Mouse (Mus musculus): ENCODE data around the gene Prrt4. TPM values are rescaled to one million over a fixed set of nuclear protein-coding genes. Genes with fewer than 3 reads are reported as not detected.

The Prrt4 gene
- polyA plus RNA-seq, 1 experiment from 2014 or later: 1.7 TPM

GRCm38 (mm10) chr6:29211806-29212492 is 32.6 kb upstream of the Prrt4 start:
- Histone ChIP-seq H3K27me3 (ENCODE audit: control insufficient read depth, insufficient read depth, low read length) (peaks cover 9% of the 10 kb centered on the region), H3K4me3 (ENCODE audit: control insufficient read depth in 1 of 2, insufficient read depth in 1 of 2, low read depth in 1 of 2, low read length in 2 of 2) (peak overlapping the region; percentile 64 to 79), H3K4me1 (ENCODE audit: control insufficient read depth in 2 of 2, insufficient read depth in 2 of 2, low read length in 2 of 2) (peaks cover 12 to 27% of the 10 kb centered on the region in 2 experiments; a peak in 3 of 4 replicates), H3K36me3 (ENCODE audit: control insufficient read depth, insufficient read depth, low read length) (peaks cover 2% of the 10 kb centered on the region; the same call in 1 of the 2 replicates), H3K4me2 (ENCODE audit: low read length) (peak overlapping the region; percentile 97), H3K9me3 (ENCODE audit: control insufficient read depth, low read length) (no peaks in the 10 kb centered on the region), H3K9ac (ENCODE audit: low read length) (peak overlapping the region; percentile 85), H3K27ac (replicated peaks in 1 of 2; ENCODE audit: control insufficient read depth in 1 of 2, insufficient read depth in 1 of 2, low read depth in 2 of 2, low read length in 2 of 2) (peak overlapping the region; percentile 18 to 57; a peak in 2 of 4 replicates)
- peak; percentile 61 for ATAC-seq (ENCODE audit: insufficient number of reproducible peaks, insufficient read depth, low FRiP score, low read depth)
- WGBS: under 1% methylated on average over 62 of the region's 66 CpGs

DNA sequence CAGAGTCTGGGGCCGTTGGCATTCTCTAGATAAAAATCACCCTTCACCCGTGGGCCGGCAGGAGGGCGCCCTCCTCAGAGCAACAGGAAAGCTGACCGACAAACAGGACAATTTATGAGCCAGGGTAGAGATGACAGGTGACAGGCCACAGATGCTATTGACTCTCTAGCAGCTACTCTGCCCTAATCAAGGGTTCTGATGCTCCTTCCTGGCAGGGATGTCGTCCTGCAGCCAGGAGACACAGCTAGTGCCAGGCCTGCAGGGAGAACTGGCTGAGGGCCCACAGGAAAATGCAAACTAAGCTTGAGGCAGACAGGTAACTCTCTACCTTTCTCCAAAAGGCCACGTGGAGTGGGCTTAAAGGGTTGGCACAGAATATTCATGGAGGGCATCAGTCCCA is 31.8 kb upstream of the Prrt4 start:
- peak overlapping the region; percentile 85 for H3K9ac ChIP-seq (ENCODE audit: low read length)
- ATAC-seq (ENCODE audit: insufficient number of reproducible peaks, insufficient read depth, low FRiP score, low read depth): no peak
- H3K36me3 ChIP-seq (ENCODE audit: control insufficient read depth, insufficient read depth, low read length): peaks cover 10% of the 10 kb centered on the region
- H3K9me3 ChIP-seq (ENCODE audit: control insufficient read depth, low read length): no peaks in the 10 kb centered on the region
- H3K4me1 ChIP-seq (ENCODE audit: control insufficient read depth in 2 of 2, insufficient read depth in 2 of 2, low read length in 2 of 2): peaks cover 12 to 23% of the 10 kb centered on the region in 2 experiments; a peak in 3 of 4 replicates
- H3K4me3 ChIP-seq (ENCODE audit: control insufficient read depth in 1 of 2, insufficient read depth in 1 of 2, low read depth in 1 of 2, low read length in 2 of 2): peak overlapping the region; percentile 64 to 79
- H3K27me3 ChIP-seq (ENCODE audit: control insufficient read depth, insufficient read depth, low read length): peaks cover 9% of the 10 kb centered on the region
- H3K27ac ChIP-seq (replicated peaks in 1 of 2; ENCODE audit: control insufficient read depth in 1 of 2, insufficient read depth in 1 of 2, low read depth in 2 of 2, low read length in 2 of 2): peak overlapping the region in 1 of 2 experiments; percentile 57; a peak in 1 of 4 replicates
- 21% methylated on average over 7 of the region's 7 CpGs for WGBS
- peak overlapping the region; percentile 97 for H3K4me2 ChIP-seq (ENCODE audit: low read length)

DNA sequence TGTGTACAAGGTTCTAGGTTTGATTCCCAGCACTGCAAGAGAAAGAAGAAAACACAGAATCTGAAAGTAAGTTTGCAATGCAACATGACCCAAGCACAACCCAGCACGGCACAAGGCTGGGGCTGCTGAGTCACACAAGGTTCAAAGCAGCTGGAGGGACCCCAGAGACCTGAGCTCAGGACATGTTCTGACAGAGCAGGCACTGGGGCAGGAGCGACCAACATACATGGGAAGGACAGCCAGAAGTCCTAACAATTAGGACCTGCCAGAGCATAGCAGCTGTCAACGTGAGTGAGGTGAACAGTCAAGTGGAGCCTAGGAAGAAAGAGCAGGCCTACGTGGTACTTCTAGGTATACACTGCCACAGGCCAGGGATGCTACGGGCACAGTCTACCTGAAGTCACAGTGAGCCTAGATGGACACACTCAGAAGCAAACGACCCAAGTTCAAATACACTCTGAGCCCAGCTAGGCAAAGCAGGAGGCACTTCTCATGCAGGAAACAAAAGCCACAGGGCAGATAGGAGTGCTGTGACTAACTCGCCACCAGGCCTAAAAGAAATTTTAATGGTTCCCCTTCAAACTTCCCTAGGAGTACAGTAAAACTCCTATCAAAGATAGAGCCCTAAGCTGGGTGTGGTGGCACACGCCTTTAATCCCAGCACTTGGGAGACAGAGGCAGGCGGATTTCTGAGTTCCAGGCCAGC is 31.0 kb upstream of the Prrt4 start:
- no peak overlapping the region; the same call in 1 of the 2 replicates for H3K9ac ChIP-seq (ENCODE audit: low read length)
- ATAC-seq (ENCODE audit: insufficient number of reproducible peaks, insufficient read depth, low FRiP score, low read depth): no peak
- H3K4me1 ChIP-seq (ENCODE audit: control insufficient read depth in 2 of 2, insufficient read depth in 2 of 2, low read length in 2 of 2): peaks cover 10 to 21% of the 10 kb centered on the region in 2 experiments; a peak in 3 of 4 replicates
- no peak overlapping the region for H3K4me2 ChIP-seq (ENCODE audit: low read length)
- no peak overlapping the region for H3K27ac ChIP-seq (replicated peaks in 1 of 2; ENCODE audit: control insufficient read depth in 1 of 2, insufficient read depth in 1 of 2, low read depth in 2 of 2, low read length in 2 of 2)
- no peaks in the 10 kb centered on the region for H3K9me3 ChIP-seq (ENCODE audit: control insufficient read depth, low read length)
- peaks cover 16% of the 10 kb centered on the region for H3K36me3 ChIP-seq (ENCODE audit: control insufficient read depth, insufficient read depth, low read length)
- WGBS: 75% methylated on average over 9 of the region's 9 CpGs
- H3K4me3 ChIP-seq (ENCODE audit: control insufficient read depth in 1 of 2, insufficient read depth in 1 of 2, low read depth in 1 of 2, low read length in 2 of 2): no peak overlapping the region
- H3K27me3 ChIP-seq (ENCODE audit: control insufficient read depth, insufficient read depth, low read length): peaks cover 9% of the 10 kb centered on the region

DNA sequence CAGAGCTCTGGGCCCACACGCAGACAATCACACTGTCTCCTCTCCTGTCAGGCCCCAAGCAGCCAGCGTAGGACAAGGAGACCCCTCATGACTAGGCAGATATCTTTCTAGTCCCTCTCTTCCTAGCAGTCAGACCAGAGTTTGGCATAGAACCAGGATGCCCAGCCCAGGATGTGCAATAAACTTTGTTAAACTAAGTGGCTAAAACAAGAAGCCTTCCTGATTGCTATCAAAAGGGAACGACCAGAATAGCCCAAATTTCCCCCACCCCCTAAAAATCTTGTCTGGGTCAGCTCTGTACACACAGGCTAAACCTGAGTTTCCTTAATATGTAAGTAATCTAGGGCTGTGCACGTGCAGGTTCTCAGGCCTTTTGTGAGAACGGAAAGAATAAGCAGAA is 28.8 kb upstream of the Prrt4 start:
- ATAC-seq (ENCODE audit: insufficient number of reproducible peaks, insufficient read depth, low FRiP score, low read depth): no peak
- peaks cover 7 to 13% of the 10 kb centered on the region in 2 experiments; a peak in 3 of 4 replicates for H3K4me1 ChIP-seq (ENCODE audit: control insufficient read depth in 2 of 2, insufficient read depth in 2 of 2, low read length in 2 of 2)
- H3K4me2 ChIP-seq (ENCODE audit: low read length): no peak overlapping the region
- no peak overlapping the region for H3K4me3 ChIP-seq (ENCODE audit: control insufficient read depth in 1 of 2, insufficient read depth in 1 of 2, low read depth in 1 of 2, low read length in 2 of 2)
- H3K36me3 ChIP-seq (ENCODE audit: control insufficient read depth, insufficient read depth, low read length): peaks cover 33% of the 10 kb centered on the region
- no peaks in the 10 kb centered on the region for H3K9me3 ChIP-seq (ENCODE audit: control insufficient read depth, low read length)
- WGBS: 62% methylated on average over 5 of the region's 5 CpGs
- H3K9ac ChIP-seq (ENCODE audit: low read length): no peak overlapping the region
- no peak overlapping the region for H3K27ac ChIP-seq (replicated peaks in 1 of 2; ENCODE audit: control insufficient read depth in 1 of 2, insufficient read depth in 1 of 2, low read depth in 2 of 2, low read length in 2 of 2)
- H3K27me3 ChIP-seq (ENCODE audit: control insufficient read depth, insufficient read depth, low read length): no peaks in the 10 kb centered on the region

DNA sequence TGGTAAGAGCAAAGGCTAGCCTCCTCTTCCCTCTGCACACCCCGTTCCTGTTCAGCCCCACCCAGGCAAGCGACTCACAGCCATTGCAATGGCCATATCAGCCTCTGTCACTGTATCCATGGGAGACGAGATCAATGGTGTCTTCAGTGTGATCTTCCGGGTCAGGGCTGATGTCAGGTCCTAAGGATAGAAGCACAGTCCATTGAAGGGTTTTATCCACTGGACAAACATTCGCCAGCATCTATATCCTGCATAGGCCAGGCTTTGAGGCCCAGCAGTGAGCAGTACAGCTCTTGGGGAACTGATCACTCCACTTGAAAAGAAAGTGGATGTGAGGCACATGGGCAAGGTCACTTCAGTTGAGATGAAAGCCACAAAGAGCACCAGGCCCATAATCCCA is 27.6 kb upstream of the Prrt4 start:
- peaks cover 45% of the 10 kb centered on the region for H3K36me3 ChIP-seq (ENCODE audit: control insufficient read depth, insufficient read depth, low read length)
- WGBS: 75% methylated on average over 5 of the region's 5 CpGs
- H3K4me1 ChIP-seq (ENCODE audit: control insufficient read depth in 2 of 2, insufficient read depth in 2 of 2, low read length in 2 of 2): peaks cover 7 to 10% of the 10 kb centered on the region in 2 experiments; a peak in 3 of 4 replicates
- no peak overlapping the region for H3K4me2 ChIP-seq (ENCODE audit: low read length)
- no peak for ATAC-seq (ENCODE audit: insufficient number of reproducible peaks, insufficient read depth, low FRiP score, low read depth)
- H3K9ac ChIP-seq (ENCODE audit: low read length): no peak overlapping the region
- no peaks in the 10 kb centered on the region for H3K27me3 ChIP-seq (ENCODE audit: control insufficient read depth, insufficient read depth, low read length)
- H3K9me3 ChIP-seq (ENCODE audit: control insufficient read depth, low read length): no peaks in the 10 kb centered on the region
- no peak overlapping the region for H3K27ac ChIP-seq (replicated peaks in 1 of 2; ENCODE audit: control insufficient read depth in 1 of 2, insufficient read depth in 1 of 2, low read depth in 2 of 2, low read length in 2 of 2)
- no peak overlapping the region for H3K4me3 ChIP-seq (ENCODE audit: control insufficient read depth in 1 of 2, insufficient read depth in 1 of 2, low read depth in 1 of 2, low read length in 2 of 2)

DNA sequence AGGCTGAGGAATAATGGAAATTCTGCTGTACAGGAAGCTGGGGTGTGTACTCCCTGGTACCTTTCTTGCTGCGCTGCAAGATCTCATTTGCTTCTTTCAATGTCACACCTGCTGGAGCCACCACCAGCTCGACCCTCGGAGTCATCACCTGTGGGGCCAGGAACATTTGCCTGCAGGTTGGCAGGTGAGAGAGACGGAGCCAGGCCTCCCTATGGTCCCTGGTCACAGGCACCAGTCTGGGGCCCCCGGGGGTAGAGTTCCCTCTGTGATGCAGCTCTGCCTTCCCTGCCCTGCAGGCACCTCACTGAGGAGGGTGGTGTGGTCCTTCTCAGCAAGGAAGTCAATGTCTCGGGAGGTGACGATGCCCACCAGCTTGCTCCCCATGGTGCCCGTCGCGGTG is 26.6 kb upstream of the Prrt4 start:
- Histone ChIP-seq H3K36me3 (ENCODE audit: control insufficient read depth, insufficient read depth, low read length) (peaks cover 50% of the 10 kb centered on the region), H3K27me3 (ENCODE audit: control insufficient read depth, insufficient read depth, low read length) (no peaks in the 10 kb centered on the region), H3K9ac (ENCODE audit: low read length) (no peak overlapping the region), H3K4me3 (ENCODE audit: control insufficient read depth in 1 of 2, insufficient read depth in 1 of 2, low read depth in 1 of 2, low read length in 2 of 2) (no peak overlapping the region), H3K9me3 (ENCODE audit: control insufficient read depth, low read length) (no peaks in the 10 kb centered on the region), H3K27ac (replicated peaks in 1 of 2; ENCODE audit: control insufficient read depth in 1 of 2, insufficient read depth in 1 of 2, low read depth in 2 of 2, low read length in 2 of 2) (no peak overlapping the region), H3K4me1 (ENCODE audit: control insufficient read depth in 2 of 2, insufficient read depth in 2 of 2, low read length in 2 of 2) (peaks cover under 1 to 2% of the 10 kb centered on the region in 2 experiments; a peak in 3 of 4 replicates), H3K4me2 (ENCODE audit: low read length) (no peak overlapping the region)
- ATAC-seq (ENCODE audit: insufficient number of reproducible peaks, insufficient read depth, low FRiP score, low read depth): no peak
- 91% methylated on average over 10 of the region's 10 CpGs for WGBS

GRCm38 (mm10) chr6:29204932-29205614 is 25.7 kb upstream of the Prrt4 start:
- Histone ChIP-seq H3K4me2 (ENCODE audit: low read length) (no peak overlapping the region), H3K4me3 (ENCODE audit: control insufficient read depth in 1 of 2, insufficient read depth in 1 of 2, low read depth in 1 of 2, low read length in 2 of 2) (no peak overlapping the region), H3K4me1 (ENCODE audit: control insufficient read depth in 2 of 2, insufficient read depth in 2 of 2, low read length in 2 of 2) (no peaks in the 10 kb centered on the region), H3K9ac (ENCODE audit: low read length) (no peak overlapping the region), H3K36me3 (ENCODE audit: control insufficient read depth, insufficient read depth, low read length) (peaks cover 53% of the 10 kb centered on the region), H3K27me3 (ENCODE audit: control insufficient read depth, insufficient read depth, low read length) (no peaks in the 10 kb centered on the region), H3K9me3 (ENCODE audit: control insufficient read depth, low read length) (no peaks in the 10 kb centered on the region), H3K27ac (replicated peaks in 1 of 2; ENCODE audit: control insufficient read depth in 1 of 2, insufficient read depth in 1 of 2, low read depth in 2 of 2, low read length in 2 of 2) (no peak overlapping the region)
- ATAC-seq (ENCODE audit: insufficient number of reproducible peaks, insufficient read depth, low FRiP score, low read depth): no peak
- 52% methylated on average over 15 of the region's 15 CpGs for WGBS
